Mouse (Mus musculus) yolk sac, embryonic 10.5 days (tissue): Measurements from ENCODE around the gene Cfd.
A peak's percentile ranks its signal among the peaks of the same experiment; 100 is the strongest.

ENCODE experiments used
- DNase-seq: peaks from one replicate; pipeline ENCODE4 v3.0.0-alpha.2; 2017; ENCODE audit warnings: low spot score

Cfd gene

GRCm38 (mm10) chr10:79917532-79918100 lies 27.0 kb downstream of the Cfd start:
- DNase-seq, result no peak

GRCm38 (mm10) chr10:79918231-79919078 lies 27.8 kb downstream of the Cfd start:
- DNase-seq, result no peak

- no peak for DNase-seq
Measured at GRCm38 (mm10) chr10:79919251-79919849, 28.7 kb downstream of the Cfd start.

DNA sequence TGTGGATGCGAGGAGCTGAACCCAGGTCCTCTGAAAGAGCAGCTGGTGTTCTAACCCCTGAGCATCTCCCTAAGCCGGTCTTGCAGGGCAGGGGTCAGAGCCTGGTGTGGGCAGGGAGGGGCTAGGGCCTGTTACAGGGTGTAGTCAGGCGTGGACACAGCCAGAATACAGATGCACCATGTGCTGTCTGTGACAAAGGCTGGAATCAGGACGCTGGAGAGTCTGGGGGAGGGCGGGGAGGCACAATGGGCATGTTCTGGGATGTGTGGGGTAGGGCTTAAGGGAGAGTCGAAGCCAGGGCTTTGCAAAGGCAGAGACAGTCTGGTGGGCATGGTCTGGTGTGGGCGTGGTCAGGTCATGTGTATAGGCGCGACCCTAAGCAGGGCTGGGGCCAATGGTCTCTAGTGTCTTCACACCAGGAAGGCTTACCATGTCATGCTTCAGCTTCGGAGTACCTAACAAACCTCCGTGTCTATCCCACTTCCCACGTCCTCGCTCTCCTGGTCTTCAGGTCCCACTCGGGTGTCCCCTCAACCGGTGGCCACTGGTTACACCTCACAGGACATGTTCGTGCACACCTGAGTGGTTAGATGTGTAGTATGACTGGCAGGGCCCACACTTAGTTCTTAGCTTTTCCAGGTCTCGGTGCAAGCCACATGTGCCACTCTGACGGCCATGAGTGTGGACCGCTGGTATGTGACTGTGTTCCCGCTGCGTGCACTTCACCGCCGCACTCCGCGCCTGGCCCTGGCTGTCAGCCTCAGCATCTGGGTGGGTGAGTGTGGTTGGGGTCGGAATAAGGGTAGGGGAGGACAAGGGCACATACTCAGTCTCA lies 29.6 kb downstream of the Cfd start:
- DNase-seq, result no peak

DNA sequence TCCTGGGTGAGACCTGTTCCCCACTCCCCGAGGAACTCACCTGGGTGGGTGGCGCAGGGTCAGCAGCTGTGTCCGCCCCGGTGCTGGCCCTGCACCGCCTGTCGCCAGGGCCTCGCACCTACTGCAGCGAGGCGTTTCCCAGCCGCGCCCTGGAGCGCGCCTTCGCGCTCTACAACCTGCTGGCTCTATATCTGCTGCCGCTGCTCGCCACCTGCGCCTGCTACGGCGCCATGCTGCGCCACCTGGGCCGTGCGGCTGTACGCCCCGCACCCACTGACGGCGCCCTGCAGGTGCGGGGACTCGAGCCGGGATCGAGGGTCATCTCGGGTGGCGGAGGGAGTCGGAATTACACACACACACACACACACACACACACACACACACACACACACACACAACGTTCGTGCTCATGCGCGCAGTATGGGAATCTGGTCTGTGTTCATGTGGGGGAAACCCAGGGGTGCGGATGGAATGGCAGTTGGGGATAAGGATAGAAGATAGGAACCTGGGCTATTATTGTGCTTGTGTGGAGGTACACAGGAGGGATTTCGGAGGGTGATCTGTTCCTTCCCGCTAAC lies 30.4 kb downstream of the Cfd start, which contains the start of gene R3hdm4:
TSS of gene R3hdm4 (minus strand) at position 251 of the 578 bp plus-strand sequence.
- DNase-seq, result no peak

DNA sequence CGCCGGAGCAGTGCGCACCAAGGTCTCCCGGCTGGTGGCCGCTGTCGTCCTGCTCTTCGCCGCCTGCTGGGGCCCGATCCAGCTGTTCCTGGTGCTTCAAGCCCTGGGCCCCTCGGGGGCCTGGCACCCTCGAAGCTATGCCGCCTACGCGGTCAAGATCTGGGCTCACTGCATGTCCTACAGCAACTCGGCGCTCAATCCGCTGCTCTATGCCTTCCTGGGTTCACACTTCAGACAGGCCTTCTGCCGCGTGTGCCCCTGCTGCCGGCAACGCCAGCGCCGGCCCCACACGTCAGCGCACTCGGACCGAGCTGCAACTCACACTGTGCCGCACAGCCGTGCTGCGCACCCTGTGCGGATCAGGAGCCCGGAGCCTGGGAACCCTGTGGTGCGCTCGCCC lies 30.9 kb downstream of the Cfd start:
- no peak for DNase-seq

DNA sequence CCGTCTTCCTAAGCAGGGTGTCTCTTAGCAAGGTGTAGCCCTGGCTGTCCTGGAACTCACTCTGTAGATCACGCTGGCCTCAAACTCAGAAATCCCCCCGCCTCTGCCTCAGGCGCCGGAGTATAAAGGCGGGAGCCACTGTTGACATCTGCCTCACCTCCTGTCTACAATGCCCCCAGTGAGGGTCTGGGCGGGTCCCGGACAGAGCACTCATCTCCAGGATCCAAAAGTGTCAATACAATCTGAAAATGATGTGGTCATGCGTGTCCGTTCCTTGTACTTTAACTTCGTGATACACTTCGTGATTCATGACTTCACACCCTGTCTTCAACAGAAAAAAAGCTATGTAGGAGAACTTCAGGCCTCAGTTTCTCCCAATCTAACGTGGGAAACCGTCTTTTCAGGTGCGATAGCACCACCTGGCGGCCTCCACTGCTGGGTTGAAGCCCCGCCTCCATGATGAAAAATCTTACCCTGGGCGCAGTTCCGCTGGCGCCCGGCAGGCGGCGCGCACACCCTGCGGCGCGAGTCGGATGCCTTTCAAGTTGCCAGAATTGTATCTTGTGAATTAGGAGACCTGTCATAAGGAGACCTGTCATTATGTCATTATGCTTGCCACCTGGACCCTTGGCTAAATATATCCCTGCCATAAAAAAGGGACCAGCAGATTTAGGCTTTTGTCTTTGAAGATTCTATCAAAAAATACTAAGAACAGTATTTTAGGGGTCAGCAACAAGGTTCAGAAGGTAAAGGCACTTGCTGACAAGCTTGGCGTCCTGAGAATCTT lies 34.5 kb downstream of the Cfd start:
- peak; percentile 85 for DNase-seq

GRCm38 (mm10) chr10:79925785-79926490 lies 35.3 kb downstream of the Cfd start:
- peak; percentile 41 for DNase-seq

- peak; percentile 96 for DNase-seq
Measured at GRCm38 (mm10) chr10:79926491-79927323, 36.1 kb downstream of the Cfd start, which contains the start of gene Arid3a. TSS of gene Arid3a (plus strand) at chr10:79927043.

GRCm38 (mm10) chr10:79927324-79928029 lies 36.8 kb downstream of the Cfd start:
- DNase-seq, result peak; percentile 69

- peak; percentile 87 for DNase-seq
Measured at GRCm38 (mm10) chr10:79928030-79928694, 37.5 kb downstream of the Cfd start.

DNA sequence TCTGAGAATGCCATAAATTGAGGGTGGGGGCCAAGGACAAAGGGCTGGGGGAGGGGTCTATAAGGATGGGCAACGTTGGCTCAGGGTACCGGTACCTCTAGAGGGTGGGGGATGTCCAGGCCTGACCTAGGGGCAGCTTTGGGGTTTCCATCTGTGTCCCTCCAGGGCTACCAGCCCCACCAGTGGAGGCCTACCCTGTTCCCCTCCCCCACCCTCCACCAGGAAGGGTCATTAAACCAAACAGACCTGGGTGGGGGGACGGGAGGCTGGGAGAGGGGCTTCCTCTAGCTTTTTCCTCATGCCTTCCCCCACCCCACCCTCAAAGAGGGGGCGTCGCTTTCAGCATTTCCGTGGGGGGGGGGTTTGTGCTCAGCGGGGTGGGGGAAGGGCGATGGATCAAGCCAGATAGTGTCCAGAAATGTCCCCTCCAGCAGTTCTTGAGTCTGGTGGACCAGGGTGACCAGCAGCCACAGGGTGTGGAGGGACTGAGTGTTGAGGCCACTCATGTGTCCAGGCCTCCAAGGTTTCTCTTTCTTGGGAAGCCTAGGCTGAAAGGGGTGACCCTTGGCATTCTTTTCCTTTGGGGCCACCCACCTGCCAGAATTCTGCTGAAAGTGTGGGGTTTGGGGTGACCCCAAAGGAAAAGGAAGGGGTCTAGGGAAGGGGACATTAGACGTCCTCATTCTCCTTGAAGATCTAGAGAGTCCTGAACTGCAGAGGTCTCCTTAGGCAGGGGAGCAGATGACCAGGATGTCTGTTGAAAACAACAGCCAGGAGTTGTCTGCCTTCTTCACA lies 38.5 kb downstream of the Cfd start:
- no peak for DNase-seq

DNA sequence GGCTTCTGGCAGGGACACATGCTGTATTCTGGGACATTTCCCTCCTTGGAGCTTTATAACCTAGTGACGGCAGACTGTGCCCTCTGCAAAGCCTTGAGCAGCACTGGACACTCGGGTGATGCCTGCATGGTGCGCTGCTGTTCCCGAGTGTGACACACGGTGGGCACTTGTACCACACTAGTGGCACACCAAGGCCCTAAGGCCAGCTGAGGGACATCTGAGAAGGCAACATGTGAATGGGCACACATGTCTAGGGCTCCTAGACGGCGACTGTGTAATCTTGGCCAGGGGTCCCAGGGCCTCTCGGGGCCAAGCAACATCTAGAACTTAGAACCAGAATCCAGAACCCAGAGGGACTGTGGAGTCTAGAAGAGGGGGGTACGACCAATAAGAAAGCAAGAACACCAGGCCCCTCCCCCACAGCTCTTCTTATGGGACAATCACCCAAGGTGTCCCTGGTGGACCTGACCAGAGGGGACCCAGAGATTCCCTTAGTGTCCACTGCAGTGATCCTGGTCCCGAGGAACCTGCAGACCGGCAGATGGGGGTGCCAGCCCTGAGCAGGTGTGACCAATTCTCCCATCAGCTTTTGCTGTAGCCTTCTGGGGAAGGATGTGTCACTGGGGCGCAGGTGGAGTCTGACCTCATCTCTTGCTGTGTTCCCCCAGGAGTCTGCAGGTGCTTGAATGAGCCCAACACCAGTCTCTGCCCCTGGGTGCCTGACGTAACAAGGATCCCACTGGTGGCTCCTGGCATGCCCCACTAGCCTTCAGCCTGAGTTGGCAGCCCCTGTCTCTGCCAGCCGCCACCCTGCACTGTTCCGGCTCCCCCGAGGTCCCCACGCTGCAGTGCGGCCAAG lies 39.5 kb downstream of the Cfd start:
- DNase-seq, result no peak

DNA sequence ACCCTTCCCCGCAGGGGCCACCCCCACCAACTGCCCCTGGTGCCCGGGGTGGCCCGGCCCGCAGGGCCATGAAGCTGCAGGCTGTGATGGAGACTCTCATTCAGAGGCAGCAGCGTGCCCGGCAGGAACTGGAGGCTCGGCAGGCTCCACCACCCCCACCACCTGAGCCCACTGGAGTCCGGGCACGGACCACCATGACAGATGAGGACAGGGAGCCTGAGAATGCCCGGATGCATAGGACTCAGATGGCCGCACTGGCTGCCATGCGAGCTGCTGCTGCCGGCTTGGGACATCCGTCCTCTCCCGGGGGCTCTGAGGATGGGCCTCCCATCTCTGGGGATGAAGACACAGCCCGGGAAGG lies 40.2 kb downstream of the Cfd start:
- no peak for DNase-seq

DNA sequence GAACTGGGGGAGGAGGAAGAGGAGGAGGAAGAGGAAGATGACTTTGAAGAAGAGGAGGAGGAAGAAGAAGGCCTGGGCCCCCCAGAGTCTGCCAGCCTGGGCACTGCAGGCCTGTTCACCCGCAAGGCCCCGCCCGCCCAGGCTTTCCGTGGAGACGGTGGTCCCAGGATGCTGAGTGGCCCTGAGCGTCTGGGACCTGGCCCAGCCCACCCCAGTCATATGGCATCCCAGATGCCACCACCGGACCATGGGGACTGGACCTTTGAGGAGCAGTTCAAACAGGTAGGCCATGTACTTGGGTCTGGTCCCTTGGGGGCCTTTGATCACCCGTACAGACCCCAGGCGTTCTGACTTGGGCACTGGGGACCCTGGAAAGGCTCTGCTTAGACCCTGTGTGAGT lies 41.1 kb downstream of the Cfd start:
- DNase-seq, result no peak

GRCm38 (mm10) chr10:79932736-79933135 lies 42.1 kb downstream of the Cfd start:
- peak; percentile 60 for DNase-seq
